Mouse (Mus musculus) stomach, postnatal 0 days (tissue): ENCODE results near the gene Sdhaf1. TPM values are rescaled to one million over a fixed set of nuclear protein-coding genes. Genes with fewer than 3 reads are reported as not detected.

Experiments used
- ATAC-seq: fragments of 200-750 bp; cut with Nextera tagmentation; 2 replicates; pipeline ENCODE4 v1.8.0; 2017; ENCODE audit not compliant: low FRiP score, low TSS enrichment
- DNase-seq: peaks from one replicate; pipeline ENCODE4 v3.0.0-alpha.2; 2016; ENCODE audit warnings: low spot score
- H3K27ac ChIP-seq: fragments of 300-500 bp; sonication (generic); replicated peaks from 2 replicates; pipeline ENCODE4 v1.5.1; 2014; ENCODE audit warnings: mild to moderate bottlenecking, control low read depth
- H3K27me3 ChIP-seq: fragments of 300-500 bp; sonication (generic); 2 replicates; pipeline ENCODE4 v1.6.1; 2014; ENCODE audit warnings: low read length; ENCODE audit not compliant: control insufficient read depth, insufficient read depth
- H3K36me3 ChIP-seq: fragments of 300-500 bp; sonication (generic); 2 replicates; pipeline ENCODE4 v1.6.1; 2014; ENCODE audit warnings: low read length, mixed read lengths; ENCODE audit not compliant: control insufficient read depth, insufficient read depth
- H3K4me1 ChIP-seq: fragments of 300-500 bp; sonication (generic); replicated peaks from 2 replicates; pipeline ENCODE4 v1.6.1; 2014; ENCODE audit warnings: antibody characterized with exemption; ENCODE audit not compliant: control insufficient read depth, insufficient read depth
- H3K4me2 ChIP-seq: fragments of 300-500 bp; sonication (generic); replicated peaks from 2 replicates; pipeline ENCODE4 v1.6.1; 2014; ENCODE audit warnings: low read depth, mild to moderate bottlenecking, control low read depth, moderate library complexity
- H3K4me3 ChIP-seq: fragments of 300-500 bp; sonication (generic); 2 replicates; pipeline ENCODE4 v1.5.1; 2014; ENCODE audit warnings: low read depth, low read length, control low read depth
- H3K9ac ChIP-seq: fragments of 300-500 bp; sonication (generic); 2 replicates; pipeline ENCODE4 v1.6.1; 2014; ENCODE audit warnings: mild to moderate bottlenecking, low read length, control low read depth, mixed read lengths
- H3K9me3 ChIP-seq: fragments of 300-500 bp; sonication (generic); 2 replicates; pipeline ENCODE4 v1.6.1; 2016; ENCODE audit warnings: low read length; ENCODE audit not compliant: control insufficient read depth
- CTCF ChIP-seq: IDR thresholded peaks from 2 replicates; pipeline ENCODE4 v1.5.1; 2016; ENCODE audit warnings: antibody characterized with exemption, low read depth, mild to moderate bottlenecking, moderate library complexity
- EP300 ChIP-seq: optimal IDR thresholded peaks from 2 replicates; pipeline ENCODE3; 2016; ENCODE audit warnings: antibody characterized with exemption
- WGBS: fragments of 180-500 bp; shearing (Covaris S2); extraction: QIAGEN DNeasy Blood & Tissue Kit; methylation state at CpG from one replicate; pipeline ENCODE4 v1.1.7; 2014; 5-methylcytosine and 5-hydroxymethylcytosine counted together
- polyA plus RNA-seq: library from polyadenylated mRNA; unstranded; fragments of >200 nt; fragmentation: Nextera tagmentation; extraction: Ambion mirVana; gene quantifications from 2 replicates; pipeline ENCODE4 v1.2.1, GENCODE M21; 2015

The Sdhaf1 gene
- polyA plus RNA-seq, 1 experiment from 2014 or later = 19.1 TPM

GRCm38 (mm10) chr7:30318142-30318541, 5.6 kb downstream of the Sdhaf1 start:
- no peaks in the 10 kb centered on the region for H3K9me3 ChIP-seq
- DNase-seq (no peak), ATAC-seq (no peak)
- no peaks in the 10 kb centered on the region for H3K36me3 ChIP-seq
- no peaks in the 10 kb centered on the region; the same call in 1 of the 2 replicates for H3K4me1 ChIP-seq
- H3K4me2 ChIP-seq = no peak overlapping the region
- no peak overlapping the region for H3K4me3 ChIP-seq
- 91% methylated on average over 3 of the region's 3 CpGs for WGBS
- H3K27ac ChIP-seq = no peak overlapping the region
- H3K9ac ChIP-seq = no peak overlapping the region
- H3K27me3 ChIP-seq = no peaks in the 10 kb centered on the region
- TF ChIP-seq EP300 (no peak), CTCF (no peak)

DNA sequence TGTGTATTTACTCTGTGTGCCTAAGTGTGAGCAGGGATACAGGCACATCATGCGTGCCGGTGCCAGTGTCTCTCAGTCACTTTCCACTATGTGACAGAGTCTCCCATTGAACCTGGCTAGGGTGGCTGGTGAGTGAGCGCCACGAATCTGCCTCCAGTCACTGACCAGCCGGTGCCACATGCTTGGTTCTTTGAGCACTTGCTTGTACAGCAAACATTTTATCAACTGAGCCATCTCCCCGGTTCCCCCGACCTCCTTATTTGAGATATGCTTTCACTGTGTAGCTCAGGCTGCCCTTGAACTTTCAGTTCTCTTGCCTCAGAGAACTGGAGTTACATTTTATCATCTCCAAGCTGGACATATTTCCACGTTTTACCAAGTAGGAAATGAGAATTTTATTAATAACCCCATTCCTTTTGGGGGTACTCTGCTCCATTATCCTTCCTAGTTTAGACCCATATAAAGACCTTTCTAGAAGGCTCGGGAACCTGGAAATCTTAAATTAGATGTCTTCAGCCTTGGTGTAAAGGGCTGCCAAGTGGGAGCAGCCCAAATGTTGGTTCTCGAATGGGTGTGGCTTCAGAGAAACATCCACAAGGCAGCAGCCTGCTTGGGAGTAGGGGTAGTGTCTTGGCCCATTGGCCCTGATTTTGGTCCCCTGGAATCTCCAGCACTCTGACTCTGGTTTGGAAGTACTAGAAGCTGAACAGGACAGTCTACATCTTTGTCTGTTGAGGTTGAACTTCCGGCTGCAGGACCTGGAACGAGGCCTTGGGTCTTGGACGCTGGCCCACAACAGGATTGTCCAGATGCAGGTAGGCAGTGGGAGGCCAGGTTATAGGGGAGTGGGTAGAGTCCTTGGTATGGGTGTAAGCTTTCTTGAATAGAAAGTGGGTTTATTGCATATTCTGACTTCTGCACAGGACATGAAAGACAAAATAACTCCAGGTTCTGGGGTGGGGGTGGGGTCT, 7.9 kb downstream of the Sdhaf1 start:
- Histone ChIP-seq H3K27me3 (no peaks in the 10 kb centered on the region), H3K4me1 (no peaks in the 10 kb centered on the region), H3K27ac (no peak overlapping the region), H3K9me3 (no peaks in the 10 kb centered on the region), H3K4me2 (peak overlapping the region; percentile 43; the same call in 1 of the 2 replicates), H3K4me3 (peak overlapping the region; percentile 24; the same call in 1 of the 2 replicates), H3K9ac (no peak overlapping the region), H3K36me3 (no peaks in the 10 kb centered on the region)
- no peak for TF ChIP-seq CTCF
- TF ChIP-seq EP300 = no peak
- ATAC-seq = no peak
- DNase-seq = no peak
- 55% methylated on average over 13 of the region's 13 CpGs for WGBS

- Histone ChIP-seq H3K4me3 (peak within 1 kb of the TSS; percentile 24), H3K4me2 (peak within 1 kb of the TSS; percentile 43), H3K27me3 (no peaks in the 10 kb centered on the region), H3K36me3 (no peaks in the 10 kb centered on the region), H3K27ac (no peak within 1 kb of the TSS), H3K9ac (peak within 1 kb of the TSS; percentile 47), H3K9me3 (no peaks in the 10 kb centered on the region), H3K4me1 (no peaks in the 10 kb centered on the region)
- TF ChIP-seq CTCF = no peak
- no peak for TF ChIP-seq EP300
- ATAC-seq (peak; percentile 31; the same call in 1 of the 2 replicates), DNase-seq (peak; percentile 63)
- WGBS = 3% methylated on average over 9 of the region's 9 CpGs
Observed at GRCm38 (mm10) chr7:30314721-30315155, 9.0 kb downstream of the Sdhaf1 start, which contains the start of gene Syne4. Syne4 (plus strand) TSS chr7:30314807.

- H3K9me3 ChIP-seq = no peaks in the 10 kb centered on the region
- no peak overlapping the region; the same call in 1 of the 2 replicates for H3K9ac ChIP-seq
- TF ChIP-seq CTCF (no peak), EP300 (no peak)
- H3K4me2 ChIP-seq = no peak overlapping the region
- no peaks in the 10 kb centered on the region for H3K36me3 ChIP-seq
- 50% methylated on average over 27 of the region's 27 CpGs for WGBS
- H3K27ac ChIP-seq = no peak overlapping the region
- H3K4me1 ChIP-seq = no peaks in the 10 kb centered on the region
- ATAC-seq = no peak
- H3K4me3 ChIP-seq = no peak overlapping the region
- no peaks in the 10 kb centered on the region for H3K27me3 ChIP-seq
- DNase-seq = no peak
Observed at GRCm38 (mm10) chr7:30313666-30314320, 9.9 kb downstream of the Sdhaf1 start.

DNA sequence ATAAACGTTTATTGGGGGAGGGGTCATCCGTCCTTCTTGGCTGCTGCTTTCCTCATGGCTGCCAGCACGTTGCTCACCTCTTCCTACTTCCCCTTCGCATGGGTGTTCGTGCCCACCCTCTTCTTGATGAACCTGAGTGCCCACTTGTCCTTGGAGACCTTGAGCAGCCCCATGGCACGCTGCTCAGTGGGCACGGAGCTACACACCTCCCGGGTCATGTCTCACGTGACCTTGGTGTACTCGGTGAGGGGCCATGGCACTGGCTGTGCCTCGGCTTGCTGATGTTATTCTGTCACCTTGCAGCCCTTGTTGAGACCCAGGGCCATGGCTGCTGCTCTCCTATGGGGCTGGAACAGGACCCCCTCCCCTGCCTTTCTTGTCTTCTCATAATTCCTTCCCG, 13.6 kb downstream of the Sdhaf1 start:
- no peak overlapping the region for H3K27ac ChIP-seq
- H3K9ac ChIP-seq = no peak overlapping the region
- TF ChIP-seq EP300 = no peak
- no peak for TF ChIP-seq CTCF
- H3K4me1 ChIP-seq = 0 out of 2 replicates have a peak, but pooled peaks cover 3% of the 10 kb centered on the region
- DNase-seq (no peak), ATAC-seq (no peak)
- peaks cover 3% of the 10 kb centered on the region; the same call in 1 of the 2 replicates for H3K36me3 ChIP-seq
- no peak overlapping the region for H3K4me2 ChIP-seq
- no peaks in the 10 kb centered on the region for H3K27me3 ChIP-seq
- WGBS = 90% methylated on average over 12 of the region's 12 CpGs
- H3K9me3 ChIP-seq = no peaks in the 10 kb centered on the region
- no peak overlapping the region for H3K4me3 ChIP-seq
